Mouse (Mus musculus): ENCODE results near the gene Ganab. TPM values are rescaled to one million over a fixed set of nuclear protein-coding genes. Genes with fewer than 3 reads are reported as not detected.

The Ganab gene
- polyA plus RNA-seq, 1 experiment from 2014 or later: 73.3 TPM

DNA sequence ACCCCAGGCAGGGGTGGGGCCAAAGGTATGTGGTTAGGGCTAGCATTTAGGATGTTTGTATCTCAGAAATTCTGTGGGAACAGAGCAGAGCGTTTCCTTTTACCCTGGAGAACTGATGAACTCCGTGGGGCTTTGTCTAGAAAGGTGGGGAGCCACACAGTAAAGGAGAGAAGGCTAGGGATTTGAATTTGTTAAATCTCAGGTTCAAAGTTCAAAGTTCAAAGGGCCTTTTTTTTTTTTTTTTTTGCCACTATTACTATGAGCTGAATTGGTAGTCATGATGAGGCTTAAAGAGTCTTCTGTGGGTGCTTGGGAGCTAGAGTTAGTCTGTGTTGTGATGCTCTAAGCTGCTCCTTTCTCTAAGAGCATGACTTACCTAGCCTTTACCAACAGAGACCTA is 38.9 kb downstream of the Ganab start:
- Histone ChIP-seq H3K9ac (ENCODE audit: low read length) (no peak overlapping the region), H3K27me3 (replicated peaks; ENCODE audit: control insufficient read depth, insufficient read depth, low read length) (no peaks in the 10 kb centered on the region), H3K27ac (ENCODE audit: low read depth, low read length) (no peak overlapping the region), H3K4me3 (ENCODE audit: low read depth, low read length) (no peak overlapping the region), H3K36me3 (ENCODE audit: control insufficient read depth, insufficient read depth, low read length) (no peaks in the 10 kb centered on the region), H3K4me2 (ENCODE audit: low read length) (no peak overlapping the region), H3K9me3 (replicated peaks; ENCODE audit: control insufficient read depth, low read length) (no peaks in the 10 kb centered on the region), H3K4me1 (ENCODE audit: control insufficient read depth, insufficient read depth, low read length) (peaks cover 5% of the 10 kb centered on the region; the same call in 1 of the 2 replicates)
- 86% methylated on average over 2 of the region's 2 CpGs for WGBS
- DNase-seq (ENCODE audit: low spot score): no peak
- no peak for ATAC-seq

GRCm38 (mm10) chr19:8940526-8941133 is 42.8 kb downstream of the Ganab start:
- H3K4me3 ChIP-seq (ENCODE audit: low read depth, low read length): no peak overlapping the region
- WGBS: 83% methylated on average over 15 of the region's 15 CpGs
- no peak overlapping the region; the same call in 1 of the 2 replicates for H3K4me2 ChIP-seq (ENCODE audit: low read length)
- H3K27me3 ChIP-seq (replicated peaks; ENCODE audit: control insufficient read depth, insufficient read depth, low read length): no peaks in the 10 kb centered on the region
- peaks cover 17% of the 10 kb centered on the region for H3K36me3 ChIP-seq (ENCODE audit: control insufficient read depth, insufficient read depth, low read length)
- H3K9ac ChIP-seq (ENCODE audit: low read length): peak overlapping the region; percentile 99
- ATAC-seq (no peak), DNase-seq (ENCODE audit: low spot score) (no peak)
- H3K4me1 ChIP-seq (ENCODE audit: control insufficient read depth, insufficient read depth, low read length): peaks cover 25% of the 10 kb centered on the region
- H3K9me3 ChIP-seq (replicated peaks; ENCODE audit: control insufficient read depth, low read length): no peaks in the 10 kb centered on the region
- H3K27ac ChIP-seq (ENCODE audit: low read depth, low read length): peak overlapping the region; percentile 95; the same call in 1 of the 2 replicates

DNA sequence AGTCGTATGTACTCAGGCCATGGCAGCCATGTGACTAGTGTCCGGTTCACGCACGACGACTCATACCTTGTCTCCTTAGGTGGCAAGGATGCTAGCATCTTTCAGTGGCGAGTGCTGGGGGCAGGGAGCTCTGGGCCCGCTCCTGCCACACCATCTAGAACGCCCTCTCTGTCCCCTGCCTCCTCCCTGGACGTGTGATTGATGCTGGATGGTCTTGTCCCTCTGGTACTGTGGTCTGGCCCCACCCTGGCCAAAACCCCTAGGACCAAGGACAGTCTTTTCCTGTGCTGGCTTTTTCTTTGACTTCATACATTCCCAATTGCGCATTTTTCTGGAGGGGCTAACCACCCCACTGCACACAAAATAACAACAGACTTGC is 43.3 kb downstream of the Ganab start:
- H3K9ac ChIP-seq (ENCODE audit: low read length): peak overlapping the region; percentile 99
- ATAC-seq: peak; percentile 25; the same call in 1 of the 2 replicates
- WGBS: 25% methylated on average over 10 of the region's 10 CpGs
- H3K27ac ChIP-seq (ENCODE audit: low read depth, low read length): peak overlapping the region; percentile 95
- peaks cover 25% of the 10 kb centered on the region for H3K4me1 ChIP-seq (ENCODE audit: control insufficient read depth, insufficient read depth, low read length)
- no peak for DNase-seq (ENCODE audit: low spot score)
- no peaks in the 10 kb centered on the region for H3K27me3 ChIP-seq (replicated peaks; ENCODE audit: control insufficient read depth, insufficient read depth, low read length)
- H3K36me3 ChIP-seq (ENCODE audit: control insufficient read depth, insufficient read depth, low read length): peaks cover 22% of the 10 kb centered on the region
- H3K4me3 ChIP-seq (ENCODE audit: low read depth, low read length): peak overlapping the region; percentile 99
- H3K9me3 ChIP-seq (replicated peaks; ENCODE audit: control insufficient read depth, low read length): no peaks in the 10 kb centered on the region
- peak overlapping the region; percentile 68 for H3K4me2 ChIP-seq (ENCODE audit: low read length)

DNA sequence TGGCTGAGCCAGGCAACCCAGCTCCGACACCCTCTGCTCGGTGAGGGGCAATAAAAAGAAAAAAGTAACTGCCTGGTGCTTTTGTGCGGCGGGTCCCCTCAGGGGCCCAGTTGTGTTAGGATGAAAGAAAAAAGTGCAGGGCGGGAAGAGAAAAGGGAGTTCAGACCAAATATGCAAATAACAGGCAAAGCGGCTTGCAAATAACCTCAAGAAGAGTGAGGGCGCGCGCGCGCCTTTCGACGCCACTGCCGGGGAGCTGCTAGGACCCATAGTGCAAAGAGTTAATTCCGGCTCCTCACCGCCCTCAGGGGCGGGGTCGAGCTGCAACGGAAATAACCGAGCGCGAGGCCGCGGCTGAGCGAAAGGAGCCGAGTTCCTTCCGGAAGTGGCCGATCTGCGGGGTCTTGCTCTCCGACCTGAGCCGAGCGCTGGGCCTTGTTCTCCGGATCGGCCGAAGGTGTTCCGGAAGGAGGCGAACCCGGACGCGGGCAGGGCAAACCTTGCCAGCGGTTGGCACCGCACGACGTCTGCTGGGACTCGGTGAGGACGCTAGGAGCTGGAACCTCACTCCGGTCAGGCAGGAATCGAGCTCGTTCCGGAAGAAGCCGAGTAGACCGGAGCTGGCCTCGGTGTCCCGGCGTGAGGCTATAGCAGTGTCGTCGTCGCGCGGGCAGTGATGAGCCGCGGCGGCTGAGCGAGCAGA is 43.8 kb downstream of the Ganab start, which contains the start of gene Mta2:
Gene Mta2, plus strand, starts transcription at position 361 of the 703 bp plus-strand sequence.
- Histone ChIP-seq H3K4me2 (ENCODE audit: low read length) (peak within 1 kb of the TSS; percentile 68), H3K4me1 (ENCODE audit: control insufficient read depth, insufficient read depth, low read length) (peaks cover 25% of the 10 kb centered on the region), H3K9me3 (replicated peaks; ENCODE audit: control insufficient read depth, low read length) (no peaks in the 10 kb centered on the region), H3K9ac (ENCODE audit: low read length) (peak within 1 kb of the TSS; percentile 99), H3K27ac (ENCODE audit: low read depth, low read length) (peak within 1 kb of the TSS; percentile 95), H3K27me3 (replicated peaks; ENCODE audit: control insufficient read depth, insufficient read depth, low read length) (no peaks in the 10 kb centered on the region), H3K4me3 (ENCODE audit: low read depth, low read length) (peak within 1 kb of the TSS; percentile 99), H3K36me3 (ENCODE audit: control insufficient read depth, insufficient read depth, low read length) (peaks cover 27% of the 10 kb centered on the region)
- ATAC-seq (peak; percentile 96), DNase-seq (ENCODE audit: low spot score) (peak; percentile 98)
- WGBS: under 1% methylated on average over 64 of the region's 64 CpGs

DNA sequence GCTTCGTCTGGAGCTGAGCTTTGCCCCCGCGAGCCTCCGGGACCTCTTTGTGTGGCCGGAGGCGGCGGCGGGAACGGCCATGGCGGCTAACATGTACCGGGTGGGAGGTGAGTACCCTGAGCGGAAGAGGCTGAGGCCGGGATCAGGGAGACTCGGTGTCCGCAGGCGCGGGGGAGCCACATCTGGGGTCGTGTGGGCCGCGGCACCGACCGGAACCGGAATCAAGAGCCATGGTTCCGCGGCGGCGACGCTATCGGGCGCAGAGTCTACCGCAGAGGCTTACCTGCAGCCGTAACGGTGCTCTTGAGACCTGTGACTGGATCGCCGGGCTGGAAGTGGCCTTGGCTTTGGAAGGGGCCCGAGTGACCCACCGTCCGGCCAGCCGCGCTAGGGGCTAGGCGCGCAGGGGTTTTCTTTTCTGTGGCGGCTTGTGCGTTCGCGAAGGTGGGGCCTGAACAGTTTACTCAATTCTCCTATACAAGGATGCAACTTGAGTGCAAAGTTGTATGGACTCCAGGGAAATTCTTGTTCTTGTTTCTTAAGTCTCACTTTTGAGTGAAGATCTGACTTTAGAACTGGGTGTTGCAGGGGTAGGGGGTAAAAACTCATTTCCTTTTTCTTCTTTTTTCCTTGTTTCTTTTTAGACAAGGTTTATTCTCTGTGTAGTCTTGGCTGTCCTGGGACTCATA is 44.5 kb downstream of the Ganab start:
- no peaks in the 10 kb centered on the region for H3K27me3 ChIP-seq (replicated peaks; ENCODE audit: control insufficient read depth, insufficient read depth, low read length)
- peak overlapping the region; percentile 68 for H3K4me2 ChIP-seq (ENCODE audit: low read length)
- ATAC-seq (peak; percentile 35), DNase-seq (ENCODE audit: low spot score) (no peak)
- H3K9ac ChIP-seq (ENCODE audit: low read length): peak overlapping the region; percentile 99
- H3K36me3 ChIP-seq (ENCODE audit: control insufficient read depth, insufficient read depth, low read length): peaks cover 34% of the 10 kb centered on the region
- peaks cover 25% of the 10 kb centered on the region for H3K4me1 ChIP-seq (ENCODE audit: control insufficient read depth, insufficient read depth, low read length)
- no peaks in the 10 kb centered on the region for H3K9me3 ChIP-seq (replicated peaks; ENCODE audit: control insufficient read depth, low read length)
- 0% methylated on average over 46 of the region's 46 CpGs for WGBS
- H3K27ac ChIP-seq (ENCODE audit: low read depth, low read length): peak overlapping the region; percentile 95
- H3K4me3 ChIP-seq (ENCODE audit: low read depth, low read length): peak overlapping the region; percentile 99

GRCm38 (mm10) chr19:8943047-8943446 is 45.2 kb downstream of the Ganab start:
- H3K4me1 ChIP-seq (ENCODE audit: control insufficient read depth, insufficient read depth, low read length): peaks cover 25% of the 10 kb centered on the region
- DNase-seq (ENCODE audit: low spot score): no peak
- WGBS: 65% methylated on average over 2 of the region's 2 CpGs

GRCm38 (mm10) chr19:8944062-8944461 is 46.2 kb downstream of the Ganab start:
- Histone ChIP-seq H3K27me3 (replicated peaks; ENCODE audit: control insufficient read depth, insufficient read depth, low read length) (no peaks in the 10 kb centered on the region), H3K36me3 (ENCODE audit: control insufficient read depth, insufficient read depth, low read length) (peaks cover 51% of the 10 kb centered on the region), H3K4me1 (ENCODE audit: control insufficient read depth, insufficient read depth, low read length) (peaks cover 25% of the 10 kb centered on the region), H3K27ac (ENCODE audit: low read depth, low read length) (peak overlapping the region; percentile 30; the same call in 1 of the 2 replicates), H3K4me3 (ENCODE audit: low read depth, low read length) (no peak overlapping the region), H3K4me2 (ENCODE audit: low read length) (peak overlapping the region; percentile 68; the same call in 1 of the 2 replicates), H3K9me3 (replicated peaks; ENCODE audit: control insufficient read depth, low read length) (no peaks in the 10 kb centered on the region), H3K9ac (ENCODE audit: low read length) (peak overlapping the region; percentile 22; the same call in 1 of the 2 replicates)
- WGBS: 52% methylated on average over 5 of the region's 5 CpGs
- ATAC-seq (no peak), DNase-seq (ENCODE audit: low spot score) (no peak)

More at GRCm38 (mm10) chr19:8943047-8943446, 45.2 kb downstream of the Ganab start:
- Histone ChIP-seq H3K4me3 (ENCODE audit: low read depth, low read length) (peak overlapping the region; percentile 99), H3K36me3 (ENCODE audit: control insufficient read depth, insufficient read depth, low read length) (peaks cover 41% of the 10 kb centered on the region), H3K27ac (ENCODE audit: low read depth, low read length) (no peak overlapping the region), H3K27me3 (replicated peaks; ENCODE audit: control insufficient read depth, insufficient read depth, low read length) (no peaks in the 10 kb centered on the region), H3K4me2 (ENCODE audit: low read length) (peak overlapping the region; percentile 68), H3K9ac (ENCODE audit: low read length) (peak overlapping the region; percentile 99), H3K9me3 (replicated peaks; ENCODE audit: control insufficient read depth, low read length) (no peaks in the 10 kb centered on the region)
- ATAC-seq: no peak

GRCm38 (mm10) chr19:8944750-8945149 is 46.9 kb downstream of the Ganab start:
- 31% methylated on average over 5 of the region's 5 CpGs for WGBS
- peak overlapping the region; percentile 33; the same call in 1 of the 2 replicates for H3K4me2 ChIP-seq (ENCODE audit: low read length)
- no peak for ATAC-seq
- H3K9me3 ChIP-seq (replicated peaks; ENCODE audit: control insufficient read depth, low read length): no peaks in the 10 kb centered on the region
- no peaks in the 10 kb centered on the region for H3K27me3 ChIP-seq (replicated peaks; ENCODE audit: control insufficient read depth, insufficient read depth, low read length)
- H3K27ac ChIP-seq (ENCODE audit: low read depth, low read length): no peak overlapping the region
- peaks cover 25% of the 10 kb centered on the region for H3K4me1 ChIP-seq (ENCODE audit: control insufficient read depth, insufficient read depth, low read length)
- H3K9ac ChIP-seq (ENCODE audit: low read length): peak overlapping the region; percentile 46
- H3K4me3 ChIP-seq (ENCODE audit: low read depth, low read length): no peak overlapping the region
- H3K36me3 ChIP-seq (ENCODE audit: control insufficient read depth, insufficient read depth, low read length): peaks cover 56% of the 10 kb centered on the region
- peak; percentile 71 for DNase-seq (ENCODE audit: low spot score)
